Mouse (Mus musculus): Measurements from ENCODE around the gene Taf1c. TPM values are rescaled to one million over a fixed set of nuclear protein-coding genes. Genes with fewer than 3 reads are reported as not detected.

The Taf1c gene
- 24.0 and 36.7 TPM in 2 replicates for polyA plus RNA-seq (2012; rRNA removed)

DNA sequence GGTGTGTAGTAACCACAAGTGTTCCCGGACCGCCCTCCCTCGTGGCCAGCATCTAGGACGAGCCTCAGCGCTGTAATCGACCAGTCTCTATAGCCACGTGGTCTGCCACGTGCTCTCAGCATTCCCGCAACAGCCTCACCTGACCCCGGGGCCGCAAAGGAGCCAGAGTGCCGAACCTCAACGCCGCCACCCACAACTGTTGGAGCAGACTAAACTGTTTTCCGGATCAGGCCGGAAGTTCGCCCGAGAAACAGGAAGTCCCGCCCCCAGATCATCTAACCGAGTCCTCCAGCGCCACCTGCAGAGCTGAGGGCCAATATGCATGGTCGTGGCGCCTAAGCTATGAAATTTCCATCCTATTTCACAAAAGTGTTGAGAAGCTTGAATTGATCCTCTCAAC is at the start of gene Taf1c:
TSS of gene Taf1c (minus strand) at position 227 of the 400 bp plus-strand sequence.
- DNase-seq (ENCODE audit: low read depth): peak; percentile 96
- TF ChIP-seq POLR2A (IDR thresholded peaks at IDR 0.05; ENCODE audit: borderline replicate concordance, extremely low read depth, insufficient read depth, insufficient read length, poor library complexity, severe bottlenecking) (peak; percentile 21; the same call in 1 of the 2 replicates), CTCF (IDR thresholded peaks at IDR 0.05; ENCODE audit: borderline replicate concordance, extremely low read depth, insufficient read depth, insufficient read length) (peak; percentile 89)

DNA sequence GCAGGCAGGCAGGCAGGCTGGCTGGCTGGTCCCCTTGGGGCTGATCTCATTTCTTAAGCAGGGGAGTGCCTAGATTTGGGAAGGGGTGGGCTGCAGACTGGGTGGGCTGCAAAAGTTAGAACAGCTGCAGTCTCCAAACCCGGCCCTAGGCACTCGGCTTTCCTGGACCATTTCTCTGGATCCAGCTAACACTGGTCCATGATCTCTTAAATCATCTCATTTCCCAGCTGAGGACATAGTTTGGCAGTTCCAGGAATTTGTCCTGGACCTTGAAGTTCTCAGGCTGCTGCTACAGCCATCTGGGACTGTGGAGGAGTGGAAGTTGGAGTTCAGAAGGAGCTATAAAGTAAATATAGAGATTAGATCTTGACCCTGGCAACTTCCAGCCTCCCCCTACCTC is 46.3 kb upstream of the Taf1c start:
- DNase-seq (ENCODE audit: low read depth): no peak
- TF ChIP-seq CTCF (IDR thresholded peaks at IDR 0.05; ENCODE audit: borderline replicate concordance, extremely low read depth, insufficient read depth, insufficient read length): no peak
- no peak for TF ChIP-seq POLR2A (IDR thresholded peaks at IDR 0.05; ENCODE audit: borderline replicate concordance, extremely low read depth, insufficient read depth, insufficient read length, poor library complexity, severe bottlenecking)

DNA sequence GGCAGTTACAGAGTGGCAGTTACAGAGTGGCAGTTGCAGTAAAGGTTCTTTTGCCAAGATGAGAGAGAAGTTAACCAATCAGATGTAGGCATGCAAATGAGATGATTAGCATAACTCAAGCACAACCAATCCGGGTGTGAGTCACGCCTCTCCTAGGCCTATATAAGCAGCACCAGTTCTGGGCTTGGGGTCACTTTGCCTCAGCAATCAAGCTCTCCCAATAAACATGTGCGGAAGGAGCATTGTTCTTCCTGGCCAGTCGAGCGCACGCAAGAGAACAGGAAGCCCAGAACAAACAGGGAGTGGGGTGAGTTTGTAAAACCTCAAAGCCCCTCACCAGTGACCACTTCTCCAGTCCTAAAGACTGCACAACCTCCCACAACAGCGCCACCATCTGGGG is 41.8 kb upstream of the Taf1c start:
- DNase-seq (ENCODE audit: low read depth): no peak

DNA sequence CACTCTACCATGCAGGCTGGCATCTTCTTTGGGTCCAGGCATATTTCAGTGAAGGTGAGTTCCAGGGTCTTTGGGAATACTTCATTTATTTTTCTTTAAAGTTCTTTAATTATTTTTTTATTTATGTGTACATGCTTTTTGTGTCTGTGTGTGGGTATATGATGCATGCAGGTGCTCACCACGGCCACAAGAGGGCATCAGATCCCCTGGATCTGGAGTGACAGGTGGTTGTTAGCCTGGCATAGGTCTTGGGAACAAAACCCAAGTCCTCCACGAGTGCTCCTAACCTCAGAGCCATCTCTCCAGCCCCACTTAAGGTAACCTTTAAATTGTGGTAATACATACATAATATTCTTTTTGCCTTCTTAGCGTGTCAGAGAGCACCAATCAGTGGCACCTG is 41.2 kb upstream of the Taf1c start:
- DNase-seq (ENCODE audit: low read depth): no peak
- TF ChIP-seq CTCF (IDR thresholded peaks at IDR 0.05; ENCODE audit: borderline replicate concordance, extremely low read depth, insufficient read depth, insufficient read length) (peak; percentile 13; the same call in 1 of the 2 replicates), POLR2A (IDR thresholded peaks at IDR 0.05; ENCODE audit: borderline replicate concordance, extremely low read depth, insufficient read depth, insufficient read length, poor library complexity, severe bottlenecking) (no peak)

More for the DNA sequence above, 41.8 kb upstream of the Taf1c start:
- TF ChIP-seq CTCF (IDR thresholded peaks at IDR 0.05; ENCODE audit: borderline replicate concordance, extremely low read depth, insufficient read depth, insufficient read length) (no peak), POLR2A (IDR thresholded peaks at IDR 0.05; ENCODE audit: borderline replicate concordance, extremely low read depth, insufficient read depth, insufficient read length, poor library complexity, severe bottlenecking) (no peak)

DNA sequence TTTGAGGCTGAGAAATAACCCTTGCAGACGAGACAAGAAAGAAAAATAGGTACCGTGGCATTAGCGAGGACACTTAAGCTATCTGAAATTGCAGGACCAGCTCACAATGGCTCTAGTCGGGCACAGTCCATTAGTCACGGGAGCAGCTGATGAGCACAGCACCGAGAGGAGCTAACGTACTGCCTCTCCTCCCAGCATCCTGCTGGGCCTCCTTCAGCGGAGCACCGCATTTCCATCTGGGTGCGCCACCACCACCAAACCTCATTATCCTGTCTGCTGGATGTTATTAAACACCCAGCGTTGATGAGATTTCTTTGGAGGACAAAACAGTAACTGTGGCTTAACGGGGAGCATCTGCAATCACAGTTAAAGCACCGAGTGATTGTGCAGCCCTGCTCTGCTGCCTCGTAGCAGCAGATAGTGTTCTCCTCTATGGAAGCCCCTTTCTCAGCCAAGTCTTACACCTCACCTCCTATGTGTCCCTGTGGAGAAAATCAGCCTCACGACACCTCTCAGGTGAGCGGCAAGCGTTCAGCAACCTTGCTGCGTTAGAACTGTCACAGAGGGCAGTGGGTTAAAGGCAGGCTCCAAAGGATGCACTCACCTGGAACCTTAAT is 40.1 kb upstream of the Taf1c start:
- DNase-seq (ENCODE audit: low read depth): peak; percentile 81
- TF ChIP-seq CTCF (IDR thresholded peaks at IDR 0.05; ENCODE audit: borderline replicate concordance, extremely low read depth, insufficient read depth, insufficient read length): no peak

DNA sequence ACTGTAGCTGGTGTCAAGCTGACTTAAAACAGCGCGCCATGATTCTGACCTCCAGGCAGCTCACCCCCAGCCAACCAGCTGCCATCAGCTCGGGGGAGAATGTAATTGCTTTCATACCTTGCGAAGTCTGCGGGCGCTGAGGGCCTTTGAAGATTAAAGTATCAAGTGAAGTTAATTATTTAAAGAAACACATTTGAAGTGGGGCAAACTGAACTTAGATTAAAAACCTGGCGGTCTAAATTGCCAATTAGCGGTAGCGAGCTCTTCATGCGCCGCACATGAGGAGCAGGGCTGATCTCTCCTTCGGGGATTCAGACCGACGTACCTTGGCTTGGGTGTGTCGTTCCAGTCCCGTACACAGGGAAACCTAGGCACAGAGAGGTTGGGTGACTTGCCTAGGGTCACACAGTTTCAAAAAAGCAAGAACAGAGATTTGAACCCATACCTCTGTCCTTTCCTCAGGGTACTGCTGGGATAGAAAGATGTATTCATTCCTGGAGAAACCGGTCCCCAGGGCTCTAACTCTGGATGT is 39.5 kb upstream of the Taf1c start:
- TF ChIP-seq POLR2A (IDR thresholded peaks at IDR 0.05; ENCODE audit: borderline replicate concordance, extremely low read depth, insufficient read depth, insufficient read length, poor library complexity, severe bottlenecking) (no peak), CTCF (IDR thresholded peaks at IDR 0.05; ENCODE audit: borderline replicate concordance, extremely low read depth, insufficient read depth, insufficient read length) (no peak)
- DNase-seq (ENCODE audit: low read depth): peak; percentile 66

DNA sequence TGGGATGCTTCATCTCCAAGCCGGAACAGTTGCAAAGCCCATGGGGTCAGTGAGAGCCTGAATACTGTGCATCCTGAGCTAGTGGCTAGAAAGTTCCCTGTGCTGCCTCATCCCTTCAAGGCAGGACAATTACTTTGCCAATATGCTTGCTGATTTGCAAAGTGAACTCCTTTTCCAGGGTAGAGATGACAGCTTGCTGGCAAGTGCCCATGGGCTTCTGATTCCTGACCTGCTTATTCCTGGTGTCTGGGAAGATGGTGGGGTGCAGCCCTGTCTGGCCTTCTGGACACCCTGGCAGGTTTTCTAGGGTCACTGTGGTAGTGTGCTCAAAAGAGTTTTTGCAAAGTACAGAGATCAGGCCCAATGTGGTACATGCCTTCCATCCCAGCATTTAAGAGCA is 37.9 kb upstream of the Taf1c start:
- TF ChIP-seq CTCF (IDR thresholded peaks at IDR 0.05; ENCODE audit: borderline replicate concordance, extremely low read depth, insufficient read depth, insufficient read length) (no peak), POLR2A (IDR thresholded peaks at IDR 0.05; ENCODE audit: borderline replicate concordance, extremely low read depth, insufficient read depth, insufficient read length, poor library complexity, severe bottlenecking) (no peak)

DNA sequence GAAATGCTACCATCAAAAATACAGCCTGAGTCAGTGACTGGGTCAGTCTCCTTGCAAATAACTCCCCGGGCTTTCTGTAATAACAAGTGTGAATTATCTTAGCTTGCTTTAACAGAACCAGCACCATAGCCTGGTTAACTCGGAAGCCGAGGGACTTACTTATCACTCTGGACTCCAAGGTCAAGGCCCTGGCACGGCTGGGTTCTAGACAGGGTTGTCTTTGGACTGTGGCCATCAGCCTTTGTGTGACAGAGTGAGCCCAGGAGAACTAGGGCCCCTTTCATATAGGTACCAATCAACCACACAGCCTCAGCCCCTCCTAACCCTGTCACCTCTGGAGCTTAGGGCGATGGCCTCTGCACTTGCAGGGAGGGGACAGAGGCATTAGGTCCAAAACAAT is 36.0 kb upstream of the Taf1c start:
- TF ChIP-seq POLR2A (IDR thresholded peaks at IDR 0.05; ENCODE audit: borderline replicate concordance, extremely low read depth, insufficient read depth, insufficient read length, poor library complexity, severe bottlenecking) (no peak), CTCF (IDR thresholded peaks at IDR 0.05; ENCODE audit: borderline replicate concordance, extremely low read depth, insufficient read depth, insufficient read length) (no peak)
- DNase-seq (ENCODE audit: low read depth): no peak

More for the DNA sequence above, 37.9 kb upstream of the Taf1c start:
- no peak for DNase-seq (ENCODE audit: low read depth)

DNA sequence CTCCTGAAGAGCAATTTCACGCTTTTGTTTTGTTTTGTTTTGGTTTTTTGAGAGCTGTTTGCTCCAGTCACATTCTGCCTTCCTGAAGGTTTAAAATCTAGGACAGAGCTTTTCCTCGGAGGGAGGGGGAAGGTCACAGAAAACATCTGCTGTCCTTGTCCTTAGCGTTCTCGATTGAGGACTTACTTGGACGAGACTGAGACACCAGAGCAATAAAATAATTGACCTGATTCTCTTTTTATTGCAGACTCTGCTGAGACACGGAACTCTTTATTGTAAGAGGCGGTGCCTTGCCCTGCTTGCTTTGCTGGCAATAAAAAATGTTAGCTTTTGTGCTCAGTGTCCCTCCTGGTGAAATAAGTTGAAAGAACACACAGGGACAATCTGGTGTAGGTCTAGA is 34.8 kb upstream of the Taf1c start:
- TF ChIP-seq CTCF (IDR thresholded peaks at IDR 0.05; ENCODE audit: borderline replicate concordance, extremely low read depth, insufficient read depth, insufficient read length) (no peak), POLR2A (IDR thresholded peaks at IDR 0.05; ENCODE audit: borderline replicate concordance, extremely low read depth, insufficient read depth, insufficient read length, poor library complexity, severe bottlenecking) (no peak)

DNA sequence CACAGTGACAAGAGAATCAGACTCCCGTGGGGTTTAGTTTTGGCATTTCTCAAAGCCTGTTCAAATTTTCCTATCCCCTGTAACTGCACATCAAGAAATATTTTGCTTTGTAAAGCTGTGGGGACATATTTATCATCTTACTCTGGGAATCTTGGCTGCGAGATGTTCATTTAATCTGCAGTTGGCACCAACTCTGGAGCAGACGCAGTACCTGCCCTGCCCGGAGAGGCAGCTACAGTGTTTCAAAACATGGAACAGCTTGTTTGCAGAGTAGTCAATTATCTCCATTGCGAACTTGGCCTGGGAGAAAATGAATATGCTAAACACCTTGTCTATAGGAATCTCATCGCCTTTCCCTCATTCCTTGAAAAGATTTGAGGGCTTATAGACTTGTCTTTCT is 33.2 kb upstream of the Taf1c start:
- no peak for TF ChIP-seq CTCF (IDR thresholded peaks at IDR 0.05; ENCODE audit: borderline replicate concordance, extremely low read depth, insufficient read depth, insufficient read length)
- peak; percentile 47 for DNase-seq (ENCODE audit: low read depth)

More for the DNA sequence above, 34.8 kb upstream of the Taf1c start:
- DNase-seq (ENCODE audit: low read depth): no peak

DNA sequence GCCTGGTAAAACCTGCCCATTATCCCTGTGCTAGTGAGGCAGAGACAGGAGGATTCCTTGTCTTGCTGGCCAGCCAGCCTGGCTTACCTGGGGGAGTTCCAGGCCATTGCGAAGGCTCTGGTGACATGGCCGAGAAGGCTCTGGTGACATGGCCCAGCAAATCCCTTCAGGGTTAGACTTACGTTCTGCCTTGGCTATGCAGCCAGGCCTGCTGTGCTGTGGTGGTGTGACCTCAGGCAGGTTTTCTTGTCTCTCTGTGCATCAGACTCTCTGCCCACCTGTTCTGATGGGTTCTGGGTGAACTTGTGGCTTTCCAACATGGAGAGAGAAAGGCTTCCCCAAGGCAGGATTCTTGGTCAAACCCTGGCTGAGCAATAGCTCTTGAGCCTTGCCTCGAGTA is 32.4 kb upstream of the Taf1c start:
- DNase-seq (ENCODE audit: low read depth): no peak
- TF ChIP-seq POLR2A (IDR thresholded peaks at IDR 0.05; ENCODE audit: borderline replicate concordance, extremely low read depth, insufficient read depth, insufficient read length, poor library complexity, severe bottlenecking) (no peak), CTCF (IDR thresholded peaks at IDR 0.05; ENCODE audit: borderline replicate concordance, extremely low read depth, insufficient read depth, insufficient read length) (no peak)

DNA sequence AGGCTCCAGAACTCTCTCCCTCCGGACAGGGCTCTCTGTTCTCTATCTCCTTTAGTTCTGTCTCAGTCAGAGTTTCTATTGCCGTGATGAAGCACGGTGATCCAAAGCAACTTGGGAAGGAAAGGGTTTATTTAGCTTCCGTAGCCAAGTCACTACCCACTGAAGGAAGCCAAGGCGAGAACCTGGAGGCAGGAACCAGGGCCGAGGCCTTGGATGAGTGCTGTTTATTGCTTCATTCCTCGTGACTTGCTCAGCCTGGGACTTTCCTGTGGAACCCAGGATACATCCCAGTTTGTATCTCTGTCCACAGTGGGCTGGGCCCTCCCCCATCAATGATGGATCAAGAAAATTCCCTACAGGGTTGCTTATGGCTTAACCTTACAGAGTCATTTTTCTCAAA is 31.7 kb upstream of the Taf1c start:
- TF ChIP-seq POLR2A (IDR thresholded peaks at IDR 0.05; ENCODE audit: borderline replicate concordance, extremely low read depth, insufficient read depth, insufficient read length, poor library complexity, severe bottlenecking): no peak
- no peak for TF ChIP-seq CTCF (IDR thresholded peaks at IDR 0.05; ENCODE audit: borderline replicate concordance, extremely low read depth, insufficient read depth, insufficient read length)
- DNase-seq (ENCODE audit: low read depth): no peak
